Mouse (Mus musculus) midbrain, embryonic 10.5 days (tissue): ENCODE results near the gene Prrg2. TPM values are rescaled to one million over a fixed set of nuclear protein-coding genes. Genes with fewer than 3 reads are reported as not detected.

Experiments
- DNase-seq: peaks from one replicate; pipeline ENCODE4 v3.0.0-alpha.2; 2017; ENCODE audit warnings: low spot score
- H3K27ac ChIP-seq: fragments of 300-500 bp; sonication (generic); replicated peaks from 2 replicates; pipeline ENCODE4 v1.5.1; 2016; ENCODE audit warnings: mild to moderate bottlenecking
- H3K27me3 ChIP-seq: fragments of 300-500 bp; sonication (generic); 2 replicates; pipeline ENCODE4 v1.6.1; 2016; ENCODE audit warnings: low read depth, mild to moderate bottlenecking; ENCODE audit not compliant: poor library complexity, severe bottlenecking
- H3K36me3 ChIP-seq: fragments of 300-500 bp; sonication (generic); 2 replicates; pipeline ENCODE4 v1.6.1; 2016; ENCODE audit warnings: mild to moderate bottlenecking, moderate library complexity
- H3K4me1 ChIP-seq: fragments of 300-500 bp; sonication (generic); 2 replicates; pipeline ENCODE4 v1.6.1; 2016
- H3K4me3 ChIP-seq: fragments of 300-500 bp; sonication (generic); 2 replicates; pipeline ENCODE4 v1.5.1; 2016; ENCODE audit warnings: mild to moderate bottlenecking, moderate library complexity
- H3K9me3 ChIP-seq: fragments of 300-500 bp; sonication (generic); replicated peaks from 2 replicates; pipeline ENCODE4 v1.6.1; 2016; ENCODE audit warnings: mild to moderate bottlenecking
- WGBS: fragments of 180-500 bp; shearing (Covaris S2); methylation state at CpG from one replicate; pipeline ENCODE4 v1.1.7; 2016; 5-methylcytosine and 5-hydroxymethylcytosine counted together
- microRNA-seq: library from miRNA; unstranded; fragments of <30 nt; microRNA quantifications from one replicate; pipeline ENCODE4, GENCODE M21; 2017
- polyA plus RNA-seq: library from polyadenylated mRNA; unstranded; fragments of >200 nt; fragmentation: Nextera tagmentation; extraction: Ambion mirVana; gene quantifications from 2 replicates; pipeline ENCODE4 v1.2.1, GENCODE M21; 2016

The Prrg2 gene
- polyA plus RNA-seq, 1 experiment from 2014 or later: 17.0 TPM

DNA sequence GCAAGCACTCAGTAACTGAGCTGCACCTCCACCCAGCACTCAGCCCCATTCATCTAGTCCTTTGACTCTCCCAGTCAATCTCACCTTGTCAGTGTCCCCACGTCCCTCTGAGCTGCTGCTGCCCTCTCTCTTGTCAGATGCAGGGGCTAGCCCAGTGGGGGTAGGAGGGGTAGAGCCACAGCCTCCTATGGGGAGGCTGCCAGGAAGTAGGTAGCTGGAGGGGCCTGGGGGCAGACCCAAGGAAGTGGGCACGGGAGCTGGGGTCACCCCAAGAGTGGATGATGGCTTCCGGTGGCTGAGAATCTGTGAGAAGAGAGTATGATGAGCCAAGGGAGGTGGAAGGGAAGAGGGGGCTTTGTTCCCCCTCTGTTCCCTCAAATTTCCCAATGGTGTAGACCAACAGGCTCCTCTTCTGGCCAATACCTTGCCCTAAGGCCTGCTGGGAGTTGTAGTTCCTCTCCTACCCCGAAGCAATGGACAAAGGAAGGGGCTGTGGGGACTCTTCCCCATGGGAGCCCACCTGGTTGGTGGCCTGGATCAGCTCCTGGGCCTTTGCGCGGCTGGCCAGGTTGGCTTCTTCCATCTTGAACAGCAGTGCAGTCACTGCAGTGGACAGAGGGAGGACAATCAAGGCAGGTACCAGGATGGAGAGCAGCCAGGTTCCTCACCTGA is 57.0 kb downstream of the Prrg2 start:
- peaks cover 100% of the 10 kb centered on the region for H3K36me3 ChIP-seq

DNA sequence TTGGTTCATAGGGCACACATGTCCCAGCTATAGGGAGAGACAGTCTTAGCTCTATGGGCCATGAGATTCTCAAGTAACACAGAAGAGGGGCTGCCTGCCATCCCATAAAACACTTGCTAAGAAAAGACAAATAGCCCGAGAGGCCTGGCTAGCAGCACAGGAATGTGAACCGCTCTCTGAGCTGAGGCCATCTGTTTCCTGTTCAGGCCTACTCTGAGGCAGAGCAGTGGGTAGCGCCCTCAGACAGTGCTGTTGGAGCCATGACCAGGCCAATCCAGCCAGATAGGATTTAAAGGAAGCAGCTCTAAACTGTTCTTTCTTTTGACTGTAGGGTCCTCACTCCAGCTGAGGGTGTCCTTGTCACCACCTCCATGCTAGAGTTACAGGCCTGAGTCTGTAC is 57.9 kb downstream of the Prrg2 start:
- H3K36me3 ChIP-seq: peaks cover 100% of the 10 kb centered on the region
- DNase-seq: no peak
- H3K9me3 ChIP-seq: no peaks in the 10 kb centered on the region
- H3K4me3 ChIP-seq: no peak overlapping the region
- H3K4me1 ChIP-seq: peaks cover 6% of the 10 kb centered on the region
- no peaks in the 10 kb centered on the region for H3K27me3 ChIP-seq
- WGBS: 84% methylated on average over 3 of the region's 3 CpGs
- no peak overlapping the region for H3K27ac ChIP-seq

More for the DNA sequence above, 57.0 kb downstream of the Prrg2 start:
- Histone ChIP-seq H3K27me3 (no peaks in the 10 kb centered on the region), H3K9me3 (no peaks in the 10 kb centered on the region), H3K4me3 (peak overlapping the region; percentile 5; the same call in 1 of the 2 replicates), H3K4me1 (no peaks in the 10 kb centered on the region), H3K27ac (no peak overlapping the region)
- WGBS: 98% methylated on average over 6 of the region's 6 CpGs
- DNase-seq: no peak

Small RNA genes lying within 50 kb of the gene (microRNA-seq; reads per million reads assigned to microRNA genes)
- 1.5 reads per million for gene Mir7054

Other genes with a start within 250 kb of the Prrg2 start
- 154 and 162 TPM in 2 replicates for gene Nup62, start 246.6 kb downstream of the Prrg2 start, polyA plus RNA-seq
- 1.2 and 1.8 TPM in 2 replicates for gene Il4i1, start 246.3 kb downstream of the Prrg2 start, polyA plus RNA-seq
- 4.6 and 4.7 TPM in 2 replicates for gene Atf5, start 246.0 kb downstream of the Prrg2 start, polyA plus RNA-seq
- 89.5 and 98.1 TPM in 2 replicates for gene Akt1s1, start 213.7 kb downstream of the Prrg2 start, polyA plus RNA-seq
- gene Tbc1d17, start 213.6 kb downstream of the Prrg2 start, polyA plus RNA-seq: 77.8 and 89.4 TPM in 2 replicates
- gene Pnkp, start 205.5 kb downstream of the Prrg2 start, polyA plus RNA-seq: 38.1 and 38.4 TPM in 2 replicates
- 478 and 516 TPM in 2 replicates for gene Ptov1, start 192.9 kb downstream of the Prrg2 start, polyA plus RNA-seq
- 213 and 220 TPM in 2 replicates for gene Med25, start 170.0 kb downstream of the Prrg2 start, polyA plus RNA-seq
- gene Fuz, start 166.6 kb downstream of the Prrg2 start, polyA plus RNA-seq: 26.9 and 30.6 TPM in 2 replicates
- 74.2 and 77.0 TPM in 2 replicates for gene Ap2a1, start 133.2 kb downstream of the Prrg2 start, polyA plus RNA-seq
- 0.11 and 0.14 TPM in 2 replicates for gene Tsks, start 119.5 kb downstream of the Prrg2 start, polyA plus RNA-seq
- gene Cpt1c, start 87.8 kb downstream of the Prrg2 start, polyA plus RNA-seq: 22.3 and 26.8 TPM in 2 replicates
- gene Prmt1, start 76.1 kb downstream of the Prrg2 start, polyA plus RNA-seq: 908 and 945 TPM in 2 replicates
- 69.5 and 71.2 TPM in 2 replicates for gene Irf3, start 65.0 kb downstream of the Prrg2 start, polyA plus RNA-seq
- 77.4 and 78.4 TPM in 2 replicates for gene Bcl2l12, start 64.0 kb downstream of the Prrg2 start, polyA plus RNA-seq
- gene Scaf1, start 46.3 kb downstream of the Prrg2 start, polyA plus RNA-seq: 39.6 and 44.8 TPM in 2 replicates
- gene Rras, start 44.7 kb downstream of the Prrg2 start, polyA plus RNA-seq: 22.0 and 23.6 TPM in 2 replicates
- gene Prr12, start 9.8 kb downstream of the Prrg2 start, polyA plus RNA-seq: 10.8 and 11.3 TPM in 2 replicates
- 63.0 and 66.7 TPM in 2 replicates for gene Nosip, start 248 bp downstream of the Prrg2 start, polyA plus RNA-seq
- 122 and 128 TPM in 2 replicates for gene Rcn3, start 29.5 kb upstream of the Prrg2 start, polyA plus RNA-seq
- 12.0 and 15.3 TPM in 2 replicates for gene Fcgrt, start 41.2 kb upstream of the Prrg2 start, polyA plus RNA-seq
- gene Rps11, start 61.8 kb upstream of the Prrg2 start, polyA plus RNA-seq: 1,493 and 1,787 TPM in 2 replicates
- gene Rpl13a, start 66.1 kb upstream of the Prrg2 start, polyA plus RNA-seq: 1,083 and 1,243 TPM in 2 replicates
- gene Gm45713, start 73.6 kb upstream of the Prrg2 start, polyA plus RNA-seq: 0.11 and 0.19 TPM in 2 replicates
- 1.1 and 1.4 TPM in 2 replicates for gene Flt3l, start 73.8 kb upstream of the Prrg2 start, polyA plus RNA-seq
- 108 and 111 TPM in 2 replicates for gene Pih1d1, start 91.6 kb upstream of the Prrg2 start, polyA plus RNA-seq
- 45.7 and 51.2 TPM in 2 replicates for gene Aldh16a1, start 91.9 kb upstream of the Prrg2 start, polyA plus RNA-seq
- gene Slc17a7, start 101.3 kb upstream of the Prrg2 start, polyA plus RNA-seq: 0.25 and 0.52 TPM in 2 replicates
- gene Gfy, start 116.9 kb upstream of the Prrg2 start, polyA plus RNA-seq: not detected in 2 replicates
- gene Pth2, start 118.3 kb upstream of the Prrg2 start, polyA plus RNA-seq: not detected in 2 replicates
- 0.73 and 0.88 TPM in 2 replicates for gene Ccdc155, start 142.2 kb upstream of the Prrg2 start, polyA plus RNA-seq
- gene Dkkl1, start 149.5 kb upstream of the Prrg2 start, polyA plus RNA-seq: 0.72 and 1.4 TPM in 2 replicates
- 365 and 367 TPM in 2 replicates for gene Tead2, start 153.1 kb upstream of the Prrg2 start, polyA plus RNA-seq
- 0.43 and 0.65 TPM in 2 replicates for gene Cd37, start 176.4 kb upstream of the Prrg2 start, polyA plus RNA-seq
- 0.07 TPM in 1 of 2 replicates, not detected in the other for gene Slc6a16, start 178.4 kb upstream of the Prrg2 start, polyA plus RNA-seq
- gene Slc6a21, start 214.8 kb upstream of the Prrg2 start, polyA plus RNA-seq: not detected in 2 replicates